Mouse (Mus musculus) urinary bladder, adult 18-20 months (tissue): ENCODE measurements around the gene Pycr2.
A peak's percentile ranks its signal among the peaks of the same experiment; 100 is the strongest.
"Not testable (repeated sequence)": the region's sequence is repeated elsewhere in the genome, so short reads cannot be mapped to it uniquely, and the experiment has no call there.

ENCODE experiments used
- DNase-seq, 2 experiments: peaks; one replicate each; pipeline ENCODE4 v3.0.0; 2022; ENCODE audit warnings: low spot score in 2 of 2, mixed read lengths in 2 of 2

Gene Pycr2

DNA sequence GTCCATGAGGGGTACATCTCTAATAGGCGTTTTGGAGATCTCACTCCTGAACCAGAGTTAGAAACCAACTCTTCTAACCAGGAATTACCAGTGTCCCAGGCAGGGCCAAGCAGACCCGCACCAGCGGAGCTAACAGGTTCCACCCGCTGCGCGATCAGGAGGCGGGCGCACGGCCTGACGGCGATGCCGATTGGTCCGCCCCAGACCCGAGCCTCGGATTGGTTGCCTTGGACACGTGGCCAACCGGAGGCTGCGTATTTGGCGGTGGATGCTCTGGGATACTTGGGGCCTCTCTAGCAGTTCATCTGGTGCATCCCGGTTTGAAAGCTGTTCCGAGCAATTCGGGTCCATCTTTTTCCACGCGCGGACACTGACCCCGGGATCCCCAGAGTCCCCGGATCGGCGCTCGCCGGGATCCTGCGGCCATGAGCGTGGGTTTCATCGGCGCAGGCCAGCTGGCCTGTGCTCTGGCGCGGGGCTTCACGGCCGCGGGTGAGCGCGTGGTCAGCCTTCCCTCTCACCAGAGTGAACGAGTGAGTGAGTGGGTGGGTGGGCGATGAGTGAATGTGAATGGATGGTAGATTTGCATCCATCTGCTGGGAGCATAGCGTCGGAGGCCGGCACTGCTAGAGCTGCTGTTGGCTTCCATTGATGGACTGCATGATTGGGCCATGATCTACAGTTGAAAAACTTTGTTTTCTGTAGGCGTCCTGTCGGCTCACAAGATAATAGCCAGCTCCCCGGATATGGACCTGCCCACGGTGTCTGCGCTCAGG, at the start of gene Pycr2:
Gene Pycr2 (plus strand): TSS at position 255 of the 776 bp plus-strand sequence.
- DNase-seq = peak; percentile 88 to 89

DNA sequence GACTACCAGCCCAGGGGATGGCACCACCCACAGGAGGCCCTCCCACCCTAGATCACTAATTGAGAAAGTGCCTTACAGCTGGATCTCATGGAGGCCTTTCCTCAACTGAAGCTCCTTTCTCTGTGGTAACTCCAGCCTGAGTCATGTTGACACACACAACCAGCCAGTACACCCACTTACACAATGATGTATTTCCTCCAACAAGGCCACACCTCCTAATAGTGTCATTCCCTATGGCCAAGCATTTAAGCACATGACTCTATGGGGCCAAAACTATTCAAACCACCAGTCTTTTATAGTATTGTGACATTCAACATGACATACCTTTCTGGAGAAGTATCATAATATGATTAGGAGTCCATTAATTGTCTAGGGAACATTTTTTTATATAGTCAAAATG, 45.3 kb upstream of the Pycr2 start:
- no peak for DNase-seq

DNA sequence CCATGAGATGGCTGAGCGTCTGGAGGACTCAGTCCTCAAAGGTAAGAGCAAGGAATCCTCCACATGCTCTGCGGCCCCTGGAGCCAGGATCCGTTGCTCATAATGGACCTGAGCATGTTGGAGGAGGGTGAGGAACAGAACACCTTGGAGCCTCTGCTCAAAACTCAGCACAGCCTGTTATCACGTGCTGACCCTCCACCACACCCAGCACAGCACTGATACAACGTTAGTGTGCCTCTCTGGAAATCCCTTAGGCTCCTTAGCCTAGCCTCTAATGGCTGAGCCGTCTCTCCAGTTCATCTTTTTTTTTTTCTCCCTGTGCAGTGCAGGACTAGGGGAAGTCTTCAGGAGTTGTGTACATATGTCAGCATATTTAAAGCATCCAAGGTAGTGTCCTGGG, 44.1 kb upstream of the Pycr2 start:
- DNase-seq = no peak

DNA sequence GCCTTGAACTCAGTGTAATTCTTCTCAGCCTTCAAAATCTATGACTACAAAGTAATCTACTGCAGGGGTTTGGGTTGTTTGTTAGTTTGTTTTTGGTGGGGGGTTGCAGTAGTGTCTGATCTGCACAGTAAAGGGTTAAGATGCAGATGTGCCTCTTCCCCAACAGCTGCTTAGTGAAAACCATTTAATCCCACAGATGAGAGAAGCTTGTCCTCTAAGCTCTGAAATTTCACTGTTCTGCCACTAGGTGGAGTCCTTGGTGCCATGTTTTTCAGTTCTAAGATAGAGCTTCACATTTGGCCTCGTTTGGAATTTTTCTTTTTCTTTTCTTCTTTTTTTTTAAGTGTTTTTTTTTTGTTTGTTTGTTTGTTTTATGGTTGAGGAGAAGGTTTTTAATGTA, 40.5 kb upstream of the Pycr2 start:
- DNase-seq = no peak

DNA sequence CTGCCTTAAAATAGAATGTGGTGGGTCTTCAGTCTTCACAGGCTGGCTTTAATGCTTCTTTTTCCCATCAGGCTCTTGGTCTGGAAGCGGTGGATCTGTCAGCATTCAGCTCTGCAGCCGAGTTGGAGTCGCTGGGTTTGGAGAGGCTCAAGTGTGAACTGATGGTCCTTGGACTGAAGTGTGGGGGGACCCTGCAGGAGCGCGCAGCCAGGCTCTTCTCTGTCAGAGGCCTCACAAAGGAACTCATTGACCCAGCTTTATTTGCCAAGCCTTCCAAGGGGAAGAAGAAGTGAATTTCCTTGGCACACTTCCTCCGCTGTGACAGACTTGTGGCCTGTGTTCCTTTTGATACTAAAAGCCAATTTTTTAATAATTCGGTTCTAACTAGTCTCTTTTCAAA, 38.1 kb upstream of the Pycr2 start:
- no peak for DNase-seq

DNA sequence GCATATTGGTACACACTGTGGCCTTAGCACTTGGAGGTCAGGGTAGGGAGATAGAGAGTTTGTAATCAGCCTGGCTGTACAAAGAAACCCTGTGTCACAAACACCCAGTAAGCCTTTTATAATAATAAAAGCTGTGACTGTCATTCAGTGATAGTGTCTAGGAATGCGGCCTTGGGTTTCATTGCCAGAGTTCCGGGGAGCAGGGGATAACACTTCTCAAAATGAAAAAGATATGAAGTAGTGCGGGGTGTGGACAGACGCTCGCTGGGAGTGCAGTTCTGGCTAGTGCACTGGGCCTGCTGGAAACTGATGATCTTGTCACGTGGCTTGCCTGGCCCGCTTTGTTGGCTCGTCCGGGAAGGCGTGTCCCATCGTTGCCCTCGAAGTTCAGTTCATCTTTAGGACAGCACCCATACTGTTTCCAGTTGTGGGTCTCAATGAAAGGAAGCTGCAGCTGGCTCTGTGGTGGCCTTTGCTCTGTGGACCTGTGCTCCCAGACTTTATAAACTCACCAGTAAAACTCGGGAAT, 33.9 kb upstream of the Pycr2 start:
- DNase-seq = no peak

DNA sequence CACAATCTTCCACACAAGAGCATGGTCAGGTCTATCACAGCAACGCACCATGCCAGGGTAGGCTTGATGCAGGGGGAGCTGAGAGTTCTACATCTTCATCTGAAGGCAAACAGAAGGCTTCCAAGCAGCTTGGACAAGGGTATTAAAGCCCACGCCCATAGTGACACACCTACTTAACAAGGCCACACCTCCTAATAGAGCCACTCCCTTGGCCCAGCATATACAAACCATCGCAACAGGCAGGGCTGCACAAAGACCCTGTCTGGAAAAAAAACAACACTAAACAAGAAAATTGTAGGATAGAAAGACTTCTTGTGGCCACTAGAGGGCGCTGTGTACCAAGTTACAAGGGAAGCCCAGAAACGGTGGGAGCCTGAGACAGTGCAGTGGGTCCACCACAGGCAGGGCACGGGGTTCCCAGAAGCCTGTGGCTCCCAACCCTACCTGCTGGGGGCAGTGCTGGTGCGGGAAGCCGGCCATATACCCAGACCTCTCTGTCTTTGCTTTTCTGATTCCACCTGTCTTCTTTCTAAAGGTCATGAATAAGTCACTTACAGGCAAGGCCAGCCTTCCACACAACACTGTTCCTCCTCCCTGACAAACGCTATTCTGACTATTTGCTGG, 30.1 kb upstream of the Pycr2 start:
- no peak for DNase-seq

DNA sequence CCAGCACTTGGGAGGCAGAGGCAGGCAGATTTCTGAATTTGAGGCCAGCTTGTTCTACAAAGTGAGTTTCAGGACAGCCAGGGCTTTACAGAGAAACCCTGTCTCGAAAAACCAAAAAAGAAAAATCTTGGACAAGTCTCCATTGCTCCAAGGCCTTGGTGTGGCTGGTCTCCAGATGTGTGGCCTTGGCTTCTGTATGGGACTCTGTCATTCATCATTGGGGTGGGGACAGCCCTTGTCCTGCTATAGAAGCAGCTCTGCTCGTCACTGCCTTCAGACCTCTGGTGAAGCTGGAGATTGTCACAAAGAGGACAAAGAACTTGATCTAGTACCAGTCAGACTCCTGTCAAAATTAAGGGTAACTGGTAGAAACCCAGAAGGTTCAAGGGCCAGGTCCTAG, 29.5 kb upstream of the Pycr2 start:
- DNase-seq = no peak

DNA sequence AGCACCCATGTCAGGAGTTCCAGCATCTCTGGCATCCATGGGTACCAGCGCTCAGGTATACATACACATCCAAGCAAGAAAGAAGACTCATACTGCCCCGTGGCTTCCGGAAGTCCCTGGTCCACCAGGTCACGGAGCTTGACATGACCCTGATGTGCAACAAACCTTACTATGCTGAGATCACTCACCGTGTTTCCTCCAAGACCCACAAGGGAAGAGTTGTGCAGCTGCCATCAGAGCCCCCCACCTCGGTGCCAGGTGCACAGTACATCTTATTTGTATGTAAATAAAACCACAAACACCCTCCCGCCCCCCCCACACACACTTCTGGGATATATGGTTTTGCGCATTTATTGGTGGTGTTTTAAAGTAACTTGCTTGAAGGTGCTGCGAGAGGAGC, 29.0 kb upstream of the Pycr2 start:
- DNase-seq = no peak

DNA sequence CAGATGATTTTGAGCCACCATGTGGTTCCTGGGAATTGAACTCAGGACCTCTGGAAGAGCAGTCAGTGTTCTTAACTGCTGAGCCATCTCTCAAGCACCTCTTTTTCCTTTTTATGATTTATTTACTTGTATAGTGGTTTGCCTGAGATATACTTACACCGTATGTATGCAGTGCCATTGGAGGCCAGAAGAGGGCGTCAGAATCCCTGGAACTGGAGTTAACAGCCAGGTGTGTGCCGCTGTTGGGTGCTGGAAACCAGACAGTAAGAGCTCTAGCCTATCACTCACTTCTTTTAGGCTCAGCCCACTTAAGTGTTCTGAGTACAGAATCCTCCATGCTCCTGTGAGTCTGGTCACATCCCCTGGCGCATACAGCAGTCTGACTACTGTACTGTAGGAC, 26.6 kb upstream of the Pycr2 start:
- no peak for DNase-seq

DNA sequence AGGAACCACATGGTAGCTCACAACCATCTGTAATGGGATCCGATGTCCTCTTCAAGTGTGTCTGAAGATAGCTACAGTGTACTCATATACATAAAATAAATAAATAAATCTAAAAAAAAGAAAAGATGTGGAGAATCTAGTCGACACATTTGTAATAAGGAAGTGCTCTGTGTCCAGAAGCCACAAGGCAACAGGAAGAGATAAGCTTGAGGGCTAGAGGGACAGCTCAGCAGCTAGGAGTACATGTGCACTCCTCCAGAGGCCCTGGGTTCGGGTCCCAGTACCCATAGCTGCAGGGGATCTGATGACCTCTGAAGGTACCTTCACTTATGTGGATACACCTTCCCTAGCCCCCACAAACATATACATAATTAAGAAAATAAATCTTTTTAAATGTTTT, 22.3 kb upstream of the Pycr2 start:
- DNase-seq = no peak

DNA sequence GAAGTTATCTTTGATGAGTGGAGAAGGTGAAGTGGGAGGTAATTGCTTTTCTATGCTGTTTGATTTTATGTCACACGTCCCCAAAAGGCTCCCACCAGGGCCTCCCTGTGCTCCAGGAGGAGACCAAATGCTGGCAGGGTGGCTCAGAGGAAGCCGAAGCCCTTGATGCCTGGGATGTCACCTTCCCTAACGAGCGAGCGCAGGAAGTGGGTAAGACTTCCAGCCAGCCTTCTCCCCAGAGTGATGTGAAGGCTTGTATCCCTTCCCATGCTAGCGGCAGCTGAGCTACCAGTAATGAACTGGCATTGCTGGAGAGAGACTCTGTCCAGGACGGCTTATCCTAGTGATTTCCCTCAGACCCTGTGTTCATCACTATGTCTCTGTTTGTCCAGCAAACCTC, 20.4 kb upstream of the Pycr2 start:
- no peak for DNase-seq

DNA sequence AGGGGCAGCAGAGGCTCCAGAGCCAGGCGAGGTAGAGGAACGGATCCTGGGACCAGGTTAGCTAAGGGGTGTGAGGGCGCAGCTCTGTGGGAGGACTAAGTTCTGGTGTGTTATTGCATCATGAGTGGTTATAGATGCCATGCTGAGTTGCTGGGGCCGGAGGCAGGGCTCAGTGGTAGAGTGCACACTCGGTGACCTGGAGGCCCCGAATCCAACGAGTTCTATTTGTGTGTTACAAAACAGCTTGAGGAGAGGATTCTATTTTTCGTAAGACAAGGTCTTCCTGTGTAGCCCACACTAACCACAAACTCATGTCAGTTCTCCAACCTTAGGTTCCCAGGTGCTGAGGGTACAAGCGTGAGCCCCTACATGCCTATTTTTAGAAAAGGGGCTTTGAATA, 19.6 kb upstream of the Pycr2 start:
- no peak for DNase-seq

DNA sequence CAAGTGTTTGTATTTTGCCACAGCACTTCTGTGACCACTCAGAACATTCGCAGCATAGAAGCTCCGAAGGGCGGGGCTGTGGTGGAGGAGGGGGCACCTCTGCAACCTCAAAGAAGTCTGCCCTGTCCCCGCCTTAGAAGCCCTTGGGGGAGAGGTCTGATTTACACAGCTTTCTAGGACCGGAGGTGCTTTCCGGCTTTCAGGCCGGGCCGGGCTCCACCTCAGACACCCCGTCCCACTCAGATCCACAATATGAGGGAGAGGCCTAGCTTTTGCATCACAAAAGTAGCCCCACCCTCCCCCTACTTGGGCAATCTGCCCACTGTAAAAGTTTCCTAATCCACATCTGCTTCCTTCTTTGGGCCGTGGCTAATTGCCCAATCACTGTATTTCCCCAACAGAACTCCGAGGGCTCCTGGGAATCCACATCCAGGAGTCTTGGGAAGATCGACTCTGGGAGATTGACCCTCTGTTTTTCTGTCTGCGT, 15.5 kb upstream of the Pycr2 start:
- DNase-seq = peak; percentile 74 to 89

DNA sequence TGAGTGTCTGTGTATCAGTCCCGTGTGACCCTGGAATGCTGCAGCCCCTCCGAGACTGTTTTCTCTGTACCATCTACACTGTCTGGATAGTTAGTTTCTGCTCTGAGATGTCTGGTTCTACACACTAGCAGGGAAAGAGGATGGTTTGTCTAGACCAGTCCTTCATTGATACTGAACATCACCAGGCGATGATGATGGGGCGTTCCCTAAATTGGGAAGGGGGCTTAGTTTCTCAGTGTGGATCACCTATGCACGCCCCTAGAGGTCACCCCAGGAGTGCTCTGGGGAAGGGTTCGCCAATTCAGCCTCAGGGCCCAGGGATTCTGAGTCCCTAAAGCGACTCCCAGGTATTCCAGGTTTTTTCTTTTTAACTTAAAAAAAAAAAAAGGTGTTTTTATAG, 14.9 kb upstream of the Pycr2 start:
- DNase-seq = no peak

DNA sequence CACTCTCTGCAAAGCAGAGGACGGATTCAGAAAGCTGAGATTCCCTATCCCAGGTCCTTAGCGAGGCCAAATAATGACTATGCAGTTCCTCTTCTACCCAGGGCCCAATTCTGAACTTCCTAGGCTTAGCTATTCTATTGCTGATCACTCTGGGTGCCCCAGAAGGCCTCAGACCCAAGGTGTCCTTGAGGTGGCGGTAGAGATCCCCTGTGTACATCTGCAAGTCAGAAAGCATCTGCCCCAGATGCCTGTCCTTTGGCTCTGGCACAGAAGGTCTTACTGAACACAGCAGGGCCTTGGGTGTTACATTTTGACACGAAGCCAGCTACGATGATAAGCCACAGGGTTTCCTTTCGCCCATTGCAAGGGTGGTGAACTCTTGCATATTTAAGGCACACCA, 14.3 kb upstream of the Pycr2 start:
- no peak for DNase-seq

DNA sequence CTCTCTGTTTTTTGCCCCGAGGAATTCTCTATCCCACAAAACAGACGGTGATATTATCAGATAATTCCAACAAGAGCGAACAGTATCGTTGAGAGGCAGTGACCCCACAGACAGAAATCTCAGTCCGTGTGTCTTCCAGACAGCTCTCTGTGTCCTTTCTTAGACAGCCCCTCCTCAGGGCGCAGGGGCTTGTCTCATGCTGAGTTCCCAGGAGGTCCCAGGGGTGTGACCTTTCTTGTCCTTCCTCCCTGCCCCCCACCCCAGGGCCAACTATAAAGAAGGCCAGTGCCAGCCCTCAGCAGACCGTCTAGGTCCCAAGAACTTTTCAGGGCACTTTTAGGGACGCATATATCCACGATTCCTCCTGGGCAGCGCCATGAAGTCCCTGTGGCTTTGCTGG, 11.3 kb upstream of the Pycr2 start, which contains the start of gene Lefty2:
Gene Lefty2 (plus strand): TSS at position 301 of the 400 bp plus-strand sequence.
- DNase-seq = no peak

DNA sequence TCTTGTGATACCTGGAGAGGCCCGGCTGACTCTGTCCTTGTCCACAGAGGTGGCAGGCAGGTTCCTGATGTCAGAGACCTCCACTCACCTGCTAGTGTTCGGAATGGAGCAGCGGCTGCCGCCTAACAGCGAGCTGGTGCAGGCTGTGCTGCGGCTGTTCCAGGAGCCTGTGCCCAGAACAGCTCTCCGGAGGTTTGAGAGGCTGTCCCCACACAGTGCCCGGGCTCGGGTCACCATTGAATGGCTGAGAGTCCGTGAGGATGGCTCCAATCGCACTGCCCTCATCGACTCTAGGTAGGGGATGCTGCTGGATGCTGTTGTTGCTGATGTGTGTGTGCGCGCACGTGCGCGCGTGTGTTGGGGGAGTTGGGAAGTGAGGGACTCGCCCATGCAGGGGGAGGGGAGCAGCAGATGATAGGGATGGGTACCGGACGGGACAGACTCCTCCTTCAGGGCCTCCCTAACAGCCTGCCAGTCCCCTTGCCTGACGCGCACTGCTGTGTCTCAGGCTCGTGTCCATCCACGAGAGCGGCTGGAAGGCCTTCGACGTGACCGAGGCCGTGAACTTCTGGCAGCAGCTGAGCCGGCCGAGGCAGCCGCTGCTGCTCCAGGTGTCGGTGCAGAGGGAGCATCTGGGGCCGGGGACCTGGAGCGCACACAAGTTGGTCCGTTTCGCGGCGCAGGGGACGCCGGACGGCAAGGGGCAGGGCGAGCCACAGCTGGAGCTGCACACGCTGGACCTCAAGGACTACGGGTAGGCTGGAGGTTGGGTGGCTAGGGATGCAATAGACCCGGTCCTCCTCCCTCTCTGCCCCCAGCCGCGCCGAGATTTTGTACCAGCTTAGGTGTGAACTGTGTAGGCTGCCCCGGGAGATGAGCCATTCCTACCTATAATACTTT, 9.8 kb upstream of the Pycr2 start:
- not testable (repeated sequence) for DNase-seq

DNA sequence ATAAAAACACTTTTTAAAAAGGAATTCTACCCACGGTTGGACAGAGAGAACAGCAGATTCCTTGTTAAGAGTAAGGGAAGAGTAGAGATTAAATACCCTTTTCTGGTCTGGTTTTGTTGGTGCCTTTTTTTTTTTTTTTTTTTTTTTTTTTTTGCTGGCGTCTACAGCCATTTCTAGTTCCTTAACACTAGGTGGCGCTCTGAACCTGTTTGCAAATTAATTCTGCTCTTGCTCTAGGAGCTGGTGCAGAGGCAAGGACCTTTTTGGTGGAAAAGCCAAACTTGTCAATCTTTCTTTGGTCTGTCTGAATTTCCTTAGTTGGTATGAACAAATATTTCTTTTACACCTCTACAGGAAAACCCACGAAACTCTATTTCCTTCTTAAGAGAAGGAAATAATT, 3.0 kb upstream of the Pycr2 start:
- no peak for DNase-seq

DNA sequence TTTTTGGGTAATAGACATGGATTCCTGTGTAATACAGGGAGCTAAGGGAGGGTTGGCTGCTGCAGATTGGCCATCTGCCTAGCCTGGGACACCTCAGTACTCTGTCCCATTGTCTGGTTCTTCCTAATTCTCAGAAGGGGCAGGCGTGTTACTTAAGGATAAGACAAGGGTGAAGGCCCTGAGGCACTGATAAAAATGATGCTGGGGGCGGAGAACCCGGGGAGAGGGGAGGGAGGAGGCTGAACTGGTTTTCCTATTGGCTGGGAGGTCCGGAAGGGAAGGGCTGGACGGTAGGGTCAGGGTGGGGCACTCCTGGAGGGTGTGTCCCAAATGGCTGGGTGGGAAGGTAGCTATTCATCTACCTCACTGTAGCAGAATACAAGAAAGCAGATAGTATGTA, 1.2 kb upstream of the Pycr2 start:
- no peak for DNase-seq

DNA sequence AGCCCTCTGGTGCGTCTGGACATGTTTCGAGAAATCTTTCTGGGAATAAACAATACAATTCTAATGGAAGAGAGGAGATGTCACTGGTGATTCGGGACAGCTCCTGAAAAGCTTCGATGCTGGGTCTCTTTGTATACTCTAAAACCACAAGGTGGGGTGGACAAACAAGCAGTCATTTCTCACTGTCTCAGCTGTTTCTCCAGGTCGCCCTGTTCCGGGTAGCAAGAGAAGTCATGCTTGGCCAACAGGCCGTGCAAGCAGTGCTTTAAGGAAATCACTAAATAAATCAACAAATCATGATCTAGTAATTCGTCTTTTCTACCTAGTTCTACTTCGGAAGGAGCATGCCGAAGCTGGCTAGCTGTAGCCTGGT, 441 bp upstream of the Pycr2 start:
- no peak for DNase-seq

DNA sequence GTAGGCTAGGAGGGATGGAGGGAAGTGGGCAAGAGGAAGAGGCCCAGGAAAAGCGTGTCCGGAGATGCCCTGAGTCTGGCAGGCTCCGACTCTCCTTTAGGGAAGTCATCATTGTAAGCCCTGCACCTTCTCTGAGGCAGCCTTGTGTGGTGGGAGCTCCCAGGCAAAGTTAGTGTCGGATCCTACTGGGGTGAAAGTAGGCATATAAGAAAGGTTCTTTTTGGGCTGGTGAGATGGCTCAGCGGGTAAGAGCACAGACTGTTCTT, 655 bp downstream of the Pycr2 start:
- no peak for DNase-seq

DNA sequence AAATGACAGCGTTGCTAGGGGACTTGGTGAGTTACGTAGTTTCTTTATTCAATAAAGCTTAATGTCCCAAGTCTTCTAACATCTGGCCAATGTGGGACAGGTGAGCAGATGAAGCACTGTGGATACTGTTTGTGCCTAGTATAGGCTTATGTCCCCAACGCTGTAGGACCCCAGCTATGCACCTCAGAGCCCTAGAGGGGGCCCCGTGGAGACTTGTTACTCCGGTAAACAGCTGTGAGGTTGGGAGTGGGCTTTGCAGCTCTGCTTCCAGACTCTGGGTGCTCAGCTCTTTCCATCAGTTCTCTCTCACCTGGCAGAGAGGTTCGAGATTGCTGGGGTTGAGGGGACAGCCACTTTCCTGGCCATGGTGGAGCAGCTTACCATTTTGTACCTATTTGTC, 1.2 kb downstream of the Pycr2 start:
- DNase-seq = no peak
